Mouse (Mus musculus) limb, embryonic 14.5 days (tissue): ENCODE measurements around the gene Sema3g. TPM values are rescaled to one million over a fixed set of nuclear protein-coding genes. Genes with fewer than 3 reads are reported as not detected.

Source experiments
- ATAC-seq: fragments of 200-750 bp; cut with Nextera tagmentation; 2 replicates; pipeline ENCODE4 v1.8.0; 2017; ENCODE audit warnings: low read depth, moderate number of reproducible peaks, moderate TSS enrichment; ENCODE audit not compliant: low FRiP score
- DNase-seq: peaks from one replicate; pipeline ENCODE4 v3.0.0-alpha.2; 2015; ENCODE audit warnings: low spot score
- H3K27ac ChIP-seq: fragments of 300-500 bp; sonication (generic); replicated peaks from 2 replicates; pipeline ENCODE4 v1.5.1; 2014; ENCODE audit warnings: low read depth, mild to moderate bottlenecking, low read length, moderate library complexity, mixed read lengths
- H3K27me3 ChIP-seq: fragments of 300-500 bp; sonication (generic); 2 replicates; pipeline ENCODE4 v1.6.1; 2014; ENCODE audit warnings: low read length, mixed read lengths; ENCODE audit not compliant: control insufficient read depth, insufficient read depth
- H3K36me3 ChIP-seq: fragments of 300-500 bp; sonication (generic); 2 replicates; pipeline ENCODE4 v1.6.1; 2014; ENCODE audit warnings: mild to moderate bottlenecking, low read length, moderate library complexity, mixed read lengths; ENCODE audit not compliant: control insufficient read depth, insufficient read depth
- H3K4me1 ChIP-seq: fragments of 300-500 bp; sonication (generic); 2 replicates; pipeline ENCODE4 v1.6.1; 2014; ENCODE audit warnings: antibody characterized with exemption, low read length, mixed read lengths; ENCODE audit not compliant: control insufficient read depth, insufficient read depth
- H3K4me2 ChIP-seq: fragments of 300-500 bp; sonication (generic); replicated peaks from 2 replicates; pipeline ENCODE4 v1.6.1; 2014; ENCODE audit warnings: low read depth, mild to moderate bottlenecking, low read length, moderate library complexity; ENCODE audit not compliant: severe bottlenecking
- H3K4me3 ChIP-seq: fragments of 300-500 bp; sonication (generic); replicated peaks from 2 replicates; pipeline ENCODE4 v1.5.1; 2014; ENCODE audit warnings: low read length
- H3K9ac ChIP-seq: fragments of 300-500 bp; sonication (generic); 2 replicates; pipeline ENCODE4 v1.6.1; 2014; ENCODE audit warnings: mild to moderate bottlenecking, low read depth, low read length, moderate library complexity; ENCODE audit not compliant: severe bottlenecking
- H3K9me3 ChIP-seq: fragments of 300-500 bp; sonication (generic); 2 replicates; pipeline ENCODE4 v1.6.1; 2016; ENCODE audit warnings: low read length; ENCODE audit not compliant: control insufficient read depth
- POLR2A ChIP-seq: fragments of 200-500 bp; IDR thresholded peaks from 2 replicates; pipeline ENCODE4 v1.8.0; 2012; ENCODE audit warnings: inconsistent platforms, mild to moderate bottlenecking, moderate library complexity, borderline replicate concordance; ENCODE audit not compliant: insufficient read depth, insufficient read length; ENCODE audit errors: extremely low read depth
- WGBS: fragments of 180-500 bp; shearing (Covaris S2); extraction: QIAGEN DNeasy Blood & Tissue Kit; methylation state at CpG from one replicate; pipeline ENCODE4 v1.1.7; 2014; 5-methylcytosine and 5-hydroxymethylcytosine counted together
- polyA plus RNA-seq, 2 experiments: library from polyadenylated mRNA; depleted of rRNA in 1 of 2; stranded (reverse) in 1 of 2; unstranded in 1 of 2; fragments of >200 nt; fragmentation: Nextera tagmentation in 1 of 2; extraction: Ambion mirVana in 1 of 2; gene quantifications; 2 replicates each; pipeline versions ENCODE4 v1.2.1 to v1.2.3; 2012 to 2014

The Sema3g gene
- polyA plus RNA-seq, 2 experiments: 0.25 to 3.7 TPM

DNA sequence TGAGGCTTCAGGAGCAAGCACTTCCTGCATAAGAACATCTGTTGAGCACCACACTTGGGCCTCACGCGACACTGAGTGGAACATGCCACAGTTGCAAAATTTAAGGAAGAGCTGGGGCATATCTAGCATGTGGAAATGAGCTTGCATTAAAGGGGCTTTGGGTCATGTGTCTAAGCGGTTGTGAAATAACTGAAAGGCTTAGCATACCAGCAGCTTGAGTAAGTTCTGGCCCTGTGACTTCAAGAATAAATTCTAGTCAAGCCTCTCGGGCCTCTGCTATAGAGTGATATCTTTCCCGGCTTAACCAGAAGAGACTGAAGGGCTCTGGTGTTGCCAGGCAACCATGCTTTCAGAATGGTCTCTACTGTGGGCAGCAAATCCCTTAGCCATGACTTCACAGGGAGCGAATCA is 28.9 kb upstream of the Sema3g start:
- 88% methylated on average over 6 of the region's 6 CpGs for WGBS
- DNase-seq (no peak), ATAC-seq (peak; percentile 23; the same call in 1 of the 2 replicates)
- no peak overlapping the region for H3K4me3 ChIP-seq
- H3K27ac ChIP-seq: no peak overlapping the region
- TF ChIP-seq POLR2A: no peak
- H3K4me1 ChIP-seq: no peaks in the 10 kb centered on the region
- peaks cover 100% of the 10 kb centered on the region for H3K36me3 ChIP-seq
- no peak overlapping the region for H3K4me2 ChIP-seq
- no peaks in the 10 kb centered on the region for H3K9me3 ChIP-seq
- H3K27me3 ChIP-seq: no peaks in the 10 kb centered on the region
- no peak overlapping the region for H3K9ac ChIP-seq

DNA sequence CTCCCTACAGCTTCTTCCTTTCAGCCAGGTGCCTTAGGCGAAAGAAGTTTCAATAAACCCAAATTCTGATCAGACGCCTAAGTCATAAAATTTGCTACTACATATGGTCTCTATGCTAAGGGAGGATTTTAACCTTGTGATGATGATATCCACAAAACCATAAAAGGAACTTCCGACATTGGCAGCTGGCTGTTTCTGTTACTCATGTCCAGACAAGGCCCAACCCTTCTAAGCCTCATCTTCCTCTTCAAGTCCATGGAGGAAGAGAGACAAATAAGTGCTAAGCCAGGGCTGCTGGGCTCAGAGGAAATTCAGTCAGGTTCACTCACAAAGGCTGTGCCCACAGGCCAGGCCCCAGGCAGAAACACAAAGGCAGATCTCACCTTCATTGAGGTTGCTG is 28.3 kb upstream of the Sema3g start:
- no peak overlapping the region for H3K27ac ChIP-seq
- no peak overlapping the region for H3K9ac ChIP-seq
- DNase-seq: no peak
- no peaks in the 10 kb centered on the region for H3K4me1 ChIP-seq
- no peak for ATAC-seq
- H3K27me3 ChIP-seq: no peaks in the 10 kb centered on the region
- no peak overlapping the region for H3K4me2 ChIP-seq
- WGBS: 81% methylated on average over 3 of the region's 3 CpGs
- H3K4me3 ChIP-seq: no peak overlapping the region
- H3K9me3 ChIP-seq: no peaks in the 10 kb centered on the region
- H3K36me3 ChIP-seq: peaks cover 100% of the 10 kb centered on the region
- TF ChIP-seq POLR2A: no peak

DNA sequence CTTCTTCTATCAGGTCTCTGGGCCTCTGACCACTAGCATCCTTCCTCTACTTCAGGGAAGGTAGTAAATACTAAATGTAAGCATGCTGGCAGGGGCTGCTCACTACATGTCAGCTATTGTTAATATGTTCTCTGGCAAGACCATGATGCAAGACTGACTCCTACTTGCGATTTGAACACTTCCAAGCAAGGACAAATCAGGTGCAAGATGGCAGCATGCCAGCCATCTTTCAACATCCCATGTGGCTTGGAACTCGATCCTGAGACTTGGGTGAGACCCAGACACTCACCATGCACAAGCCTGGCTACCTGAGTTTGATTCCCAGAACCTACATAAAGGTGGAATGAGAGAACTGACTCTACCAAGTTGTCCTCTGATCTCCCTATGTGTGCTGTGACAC is 25.7 kb upstream of the Sema3g start:
- no peak for TF ChIP-seq POLR2A
- H3K36me3 ChIP-seq: peaks cover 98% of the 10 kb centered on the region
- DNase-seq (no peak), ATAC-seq (no peak)
- H3K27ac ChIP-seq: no peak overlapping the region
- no peaks in the 10 kb centered on the region for H3K4me1 ChIP-seq
- 82% methylated on average over 2 of the region's 2 CpGs for WGBS
- no peaks in the 10 kb centered on the region for H3K9me3 ChIP-seq
- no peak overlapping the region for H3K4me3 ChIP-seq
- no peak overlapping the region for H3K4me2 ChIP-seq
- no peaks in the 10 kb centered on the region for H3K27me3 ChIP-seq
- H3K9ac ChIP-seq: no peak overlapping the region

DNA sequence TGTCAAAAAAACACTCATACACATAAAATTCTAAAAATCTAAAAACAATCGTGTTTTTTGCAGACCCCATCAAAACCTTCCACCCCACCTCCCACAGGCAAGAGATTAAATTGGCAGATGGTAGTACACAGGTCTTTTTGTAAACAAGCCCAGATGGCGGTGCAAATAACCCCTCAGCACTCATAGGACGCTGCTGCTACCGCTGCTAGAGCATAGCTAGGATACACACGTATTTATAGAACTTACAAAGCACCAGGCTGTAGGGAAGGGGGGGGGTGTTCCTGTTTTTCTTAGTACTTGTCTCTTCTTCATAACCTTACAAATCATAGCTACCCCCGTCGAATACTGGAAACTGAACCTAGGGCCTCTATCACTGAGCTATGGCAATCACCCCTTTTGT is 23.9 kb upstream of the Sema3g start:
- DNase-seq (no peak), ATAC-seq (no peak)
- TF ChIP-seq POLR2A: no peak
- Histone ChIP-seq H3K4me2 (no peak overlapping the region), H3K9me3 (no peaks in the 10 kb centered on the region), H3K4me3 (no peak overlapping the region), H3K4me1 (no peaks in the 10 kb centered on the region), H3K27ac (no peak overlapping the region), H3K27me3 (no peaks in the 10 kb centered on the region), H3K36me3 (peaks cover 97% of the 10 kb centered on the region), H3K9ac (no peak overlapping the region)
- WGBS: 83% methylated on average over 7 of the region's 7 CpGs

DNA sequence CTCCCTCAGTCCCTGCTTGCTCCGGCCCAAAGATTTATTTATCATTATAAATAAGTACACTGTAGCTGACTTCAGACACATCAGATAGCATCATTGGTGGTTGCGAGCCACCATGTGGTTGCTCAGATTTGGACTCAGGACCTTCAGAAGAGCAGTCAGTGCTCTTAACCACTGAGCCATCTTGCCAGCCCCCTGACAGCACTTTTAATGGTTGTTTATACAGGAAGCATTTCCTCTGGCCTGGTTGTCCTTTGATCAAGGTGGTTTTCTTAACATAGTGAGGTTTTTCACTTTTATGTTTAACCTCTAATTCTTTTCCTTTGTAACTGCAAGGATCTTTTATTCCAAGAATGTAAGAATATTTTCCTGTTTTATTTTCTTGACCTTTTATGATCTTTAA is 23.2 kb upstream of the Sema3g start:
- DNase-seq: no peak
- H3K4me1 ChIP-seq: no peaks in the 10 kb centered on the region
- H3K9me3 ChIP-seq: no peaks in the 10 kb centered on the region
- H3K9ac ChIP-seq: no peak overlapping the region
- H3K27ac ChIP-seq: no peak overlapping the region
- ATAC-seq: no peak
- 95% methylated on average over 2 of the region's 2 CpGs for WGBS
- H3K4me2 ChIP-seq: no peak overlapping the region
- H3K36me3 ChIP-seq: peaks cover 97% of the 10 kb centered on the region
- no peak for TF ChIP-seq POLR2A
- H3K4me3 ChIP-seq: no peak overlapping the region
- H3K27me3 ChIP-seq: no peaks in the 10 kb centered on the region
